Mouse (Mus musculus) neural tube, embryonic 15.5 days (tissue): ENCODE results near the gene Wdr90. TPM values are rescaled to one million over a fixed set of nuclear protein-coding genes. Genes with fewer than 3 reads are reported as not detected.

Experiments used
- ATAC-seq: fragments of 200-750 bp; cut with Nextera tagmentation; 2 replicates; pipeline ENCODE4 v1.8.0; 2017; ENCODE audit warnings: mild to moderate bottlenecking, moderate TSS enrichment, moderate library complexity; ENCODE audit not compliant: low FRiP score
- H3K27ac ChIP-seq: fragments of 300-500 bp; sonication (generic); replicated peaks from 2 replicates; pipeline ENCODE4 v1.5.1; 2015; ENCODE audit warnings: mild to moderate bottlenecking, inconsistent platforms
- H3K27me3 ChIP-seq: fragments of 300-500 bp; sonication (generic); replicated peaks from 2 replicates; pipeline ENCODE4 v1.6.1; 2015; ENCODE audit warnings: inconsistent platforms
- H3K36me3 ChIP-seq: fragments of 300-500 bp; sonication (generic); 2 replicates; pipeline ENCODE4 v1.6.1; 2015; ENCODE audit warnings: inconsistent platforms
- H3K4me1 ChIP-seq: fragments of 300-500 bp; sonication (generic); 2 replicates; pipeline ENCODE4 v1.6.1; 2015; ENCODE audit warnings: inconsistent platforms
- H3K4me2 ChIP-seq: fragments of 300-500 bp; sonication (generic); 2 replicates; pipeline ENCODE4 v1.6.1; 2015; ENCODE audit warnings: inconsistent platforms, mild to moderate bottlenecking, moderate library complexity
- H3K4me3 ChIP-seq: fragments of 300-500 bp; sonication (generic); replicated peaks from 2 replicates; pipeline ENCODE4 v1.5.1; 2015; ENCODE audit warnings: mild to moderate bottlenecking, inconsistent platforms
- H3K9ac ChIP-seq: fragments of 300-500 bp; sonication (generic); replicated peaks from 2 replicates; pipeline ENCODE4 v1.6.1; 2015; ENCODE audit warnings: mild to moderate bottlenecking, inconsistent platforms
- H3K9me3 ChIP-seq: fragments of 300-500 bp; sonication (generic); replicated peaks from 2 replicates; pipeline ENCODE4 v1.6.1; 2016; ENCODE audit warnings: inconsistent platforms
- WGBS: fragments of 180-500 bp; shearing (Covaris S2); methylation state at CpG from one replicate; pipeline ENCODE4 v1.1.7; 2015; ENCODE audit warnings: mixed read lengths; 5-methylcytosine and 5-hydroxymethylcytosine counted together
- polyA plus RNA-seq: library from polyadenylated mRNA; unstranded; fragments of >200 nt; fragmentation: Nextera tagmentation; extraction: Ambion mirVana; gene quantifications from 2 replicates; pipeline ENCODE4 v1.2.1, GENCODE M21; 2015

Wdr90 gene
- polyA plus RNA-seq, 1 experiment from 2014 or later = 15.5 TPM

DNA sequence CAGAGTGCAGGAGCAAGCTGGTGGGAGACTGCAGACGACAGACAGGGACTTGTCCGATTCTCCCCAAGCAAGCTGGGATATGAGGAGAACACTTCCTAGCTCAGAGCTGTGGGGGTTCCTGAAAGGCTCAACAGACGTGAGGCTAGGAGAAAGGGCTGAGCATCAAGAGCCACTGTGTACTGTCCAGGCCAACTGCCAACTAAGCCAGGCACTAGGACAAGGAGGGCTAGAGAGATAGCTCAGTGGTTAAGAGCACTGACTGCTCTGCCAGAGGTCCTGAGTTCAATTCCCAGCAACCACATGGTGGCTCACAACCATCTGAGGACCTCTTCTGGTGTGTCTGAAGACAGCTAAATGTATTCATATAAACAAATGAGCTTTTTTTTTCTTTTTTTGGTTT is 18.8 kb downstream of the Wdr90 start:
- H3K4me2 ChIP-seq = no peak overlapping the region
- no peak for ATAC-seq
- H3K36me3 ChIP-seq = peaks cover 44% of the 10 kb centered on the region
- no peak overlapping the region for H3K4me3 ChIP-seq
- no peaks in the 10 kb centered on the region for H3K27me3 ChIP-seq
- H3K9me3 ChIP-seq = no peaks in the 10 kb centered on the region
- no peak overlapping the region for H3K9ac ChIP-seq
- H3K4me1 ChIP-seq = peaks cover 35% of the 10 kb centered on the region
- 74% methylated on average over 3 of the region's 3 CpGs for WGBS
- no peak overlapping the region for H3K27ac ChIP-seq

DNA sequence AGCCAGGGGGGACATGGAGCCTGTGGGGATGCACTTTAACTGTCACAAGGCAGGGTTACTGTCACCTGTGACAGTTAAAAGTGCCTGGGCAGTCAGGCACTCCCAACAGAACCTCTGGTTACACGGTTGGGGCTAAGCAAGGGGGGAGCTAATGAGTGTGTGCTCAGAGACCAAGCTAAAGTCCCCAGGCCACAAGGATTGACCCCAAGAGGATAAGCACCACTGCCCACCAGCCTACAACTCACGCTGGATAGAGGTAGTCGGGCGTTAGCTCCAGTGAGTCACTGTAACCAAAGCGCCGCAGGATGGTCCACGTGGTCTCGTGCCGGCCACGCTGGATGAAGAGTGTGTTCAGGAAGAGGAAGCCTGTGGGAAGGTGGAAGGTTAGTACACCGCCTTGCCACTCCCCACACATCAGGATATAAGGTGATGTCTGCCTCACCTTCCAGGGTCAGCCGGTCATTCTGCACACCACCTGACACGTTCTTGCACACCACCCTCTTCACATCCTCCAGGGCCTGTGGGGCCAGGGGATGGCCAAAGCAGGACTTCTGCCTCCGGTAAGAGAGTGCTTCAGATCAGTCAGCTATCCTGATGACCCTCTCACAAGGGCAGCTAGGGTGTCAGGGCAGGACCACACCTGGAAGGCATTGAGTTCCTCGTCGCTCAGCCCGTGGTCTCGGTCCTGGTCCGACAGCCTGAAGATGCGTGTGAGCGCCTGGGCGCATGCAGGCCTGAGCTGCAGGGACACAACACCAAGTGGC is 20.0 kb downstream of the Wdr90 start, which contains the start of gene Gm20683:
Gm20683 (minus strand) TSS at position 647 of the 764 bp plus-strand sequence.
- no peak within 1 kb of the TSS for H3K4me2 ChIP-seq
- no peak within 1 kb of the TSS for H3K4me3 ChIP-seq
- H3K36me3 ChIP-seq = peaks cover 44% of the 10 kb centered on the region
- no peak within 1 kb of the TSS for H3K9ac ChIP-seq
- WGBS = 96% methylated on average over 22 of the region's 22 CpGs
- H3K27ac ChIP-seq = no peak within 1 kb of the TSS
- H3K27me3 ChIP-seq = no peaks in the 10 kb centered on the region
- ATAC-seq = no peak
- H3K4me1 ChIP-seq = peaks cover 47% of the 10 kb centered on the region
- H3K9me3 ChIP-seq = no peaks in the 10 kb centered on the region

DNA sequence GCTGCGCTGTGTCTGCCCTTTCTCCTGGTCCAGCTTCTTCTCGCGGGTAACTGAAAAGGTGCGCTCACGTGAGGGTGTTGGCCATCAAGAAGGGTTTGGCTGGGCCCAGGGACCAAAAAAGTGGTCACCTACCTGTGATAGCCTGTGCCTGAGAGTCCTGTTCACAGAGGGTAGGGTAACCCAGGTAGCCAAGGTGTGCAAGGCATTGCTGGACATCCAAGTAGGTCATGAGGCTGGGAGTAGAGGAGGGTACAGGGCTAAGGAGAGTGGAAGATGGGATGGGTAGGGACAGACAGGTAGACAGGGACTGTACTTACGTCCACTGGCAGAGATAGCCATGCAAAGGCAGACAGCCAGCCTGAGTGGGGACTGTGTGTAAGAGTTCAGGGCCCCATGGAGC is 20.8 kb downstream of the Wdr90 start:
- no peak for ATAC-seq
- H3K36me3 ChIP-seq = peaks cover 48% of the 10 kb centered on the region
- no peaks in the 10 kb centered on the region for H3K9me3 ChIP-seq
- no peak overlapping the region for H3K4me2 ChIP-seq
- H3K4me1 ChIP-seq = peaks cover 55% of the 10 kb centered on the region
- no peak overlapping the region for H3K27ac ChIP-seq
- no peak overlapping the region for H3K4me3 ChIP-seq
- no peak overlapping the region for H3K9ac ChIP-seq
- WGBS = 95% methylated on average over 6 of the region's 6 CpGs
- H3K27me3 ChIP-seq = no peaks in the 10 kb centered on the region

DNA sequence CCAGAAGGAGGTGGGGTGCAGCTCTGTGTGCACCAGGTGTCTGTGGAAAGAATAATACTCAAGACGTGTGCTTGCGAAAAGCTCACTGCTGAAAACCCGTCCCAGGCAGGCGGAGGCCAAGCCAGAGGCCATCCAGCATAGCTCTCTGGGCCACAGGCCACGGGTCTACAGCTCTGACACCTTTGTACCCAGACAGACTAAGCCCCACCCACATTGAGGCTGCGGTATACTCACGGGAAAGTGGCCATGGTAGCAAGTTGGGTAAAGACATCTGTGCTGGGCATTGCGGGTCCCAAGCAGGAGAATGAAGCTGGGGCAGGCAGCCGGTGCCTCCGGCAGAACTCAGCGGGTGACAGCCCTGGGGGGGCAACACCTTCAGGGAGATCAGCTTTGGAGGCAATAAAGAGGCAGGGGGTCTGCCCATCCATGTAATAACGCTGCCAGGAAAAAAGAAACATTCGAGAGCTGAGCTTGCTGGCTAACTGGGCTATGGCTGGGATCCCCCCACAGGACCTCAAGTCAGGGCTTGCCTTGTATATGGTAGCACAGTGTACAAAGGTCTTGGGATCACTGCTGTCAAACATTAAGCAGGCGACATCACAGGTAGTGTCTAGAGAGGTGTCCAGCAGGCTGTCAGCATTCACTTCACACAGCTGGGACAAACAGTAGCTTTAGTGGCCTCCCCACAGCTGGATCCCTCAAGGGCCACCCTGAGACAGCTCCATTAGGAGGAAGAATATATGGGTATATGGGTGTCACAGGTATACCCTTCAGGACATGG is 21.7 kb downstream of the Wdr90 start:
- Histone ChIP-seq H3K4me3 (no peak overlapping the region), H3K9ac (no peak overlapping the region), H3K4me1 (peaks cover 58% of the 10 kb centered on the region), H3K27ac (no peak overlapping the region), H3K27me3 (no peaks in the 10 kb centered on the region), H3K36me3 (peaks cover 53% of the 10 kb centered on the region), H3K4me2 (no peak overlapping the region), H3K9me3 (no peaks in the 10 kb centered on the region)
- ATAC-seq = no peak
- WGBS = 82% methylated on average over 14 of the region's 14 CpGs

DNA sequence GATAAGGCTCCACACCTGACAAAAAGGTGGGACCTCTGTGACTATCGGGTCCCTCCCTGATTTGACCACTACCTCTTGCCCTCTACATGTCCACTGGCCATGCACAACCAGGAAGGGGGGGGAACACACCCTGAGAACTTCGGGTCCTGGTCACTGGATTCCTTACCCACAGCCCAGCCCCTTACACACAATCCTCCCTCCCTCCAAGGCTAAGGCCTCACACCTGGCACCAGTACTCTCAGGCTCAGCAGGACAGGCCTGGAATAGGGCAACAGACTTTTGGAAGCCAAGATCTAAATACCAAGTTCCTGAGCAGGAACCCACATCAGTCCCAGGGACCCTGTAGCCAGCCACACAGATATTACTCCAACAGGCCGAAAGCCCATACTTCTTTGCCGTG is 22.4 kb downstream of the Wdr90 start:
- no peak overlapping the region for H3K9ac ChIP-seq
- no peak overlapping the region for H3K4me2 ChIP-seq
- H3K4me1 ChIP-seq = peaks cover 63% of the 10 kb centered on the region
- ATAC-seq = no peak
- no peak overlapping the region for H3K27ac ChIP-seq
- H3K4me3 ChIP-seq = no peak overlapping the region
- WGBS = 90% methylated on average over 4 of the region's 4 CpGs
- H3K9me3 ChIP-seq = no peaks in the 10 kb centered on the region
- H3K27me3 ChIP-seq = no peaks in the 10 kb centered on the region
- H3K36me3 ChIP-seq = peaks cover 53% of the 10 kb centered on the region

DNA sequence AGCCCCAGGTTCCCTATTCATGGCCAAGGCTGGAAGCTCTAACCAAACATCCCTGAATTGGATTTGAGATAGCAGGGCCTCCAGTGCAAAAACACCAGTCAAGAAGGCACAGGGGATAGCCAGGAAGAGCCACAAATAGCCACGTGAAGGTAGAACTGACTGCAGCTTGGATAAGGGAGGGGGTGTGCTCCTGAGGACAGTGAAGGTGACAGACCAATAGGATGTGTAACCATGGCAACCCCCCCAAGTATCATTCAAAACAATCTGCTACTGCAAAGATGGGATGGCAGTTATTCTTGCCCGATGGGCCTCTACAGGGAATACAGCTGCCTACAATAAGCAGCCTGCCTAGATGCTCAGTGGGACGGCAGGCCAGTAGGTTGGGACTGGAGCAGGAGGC is 23.8 kb downstream of the Wdr90 start:
- peaks cover 58% of the 10 kb centered on the region for H3K4me1 ChIP-seq
- H3K36me3 ChIP-seq = peaks cover 50% of the 10 kb centered on the region
- H3K4me3 ChIP-seq = peak overlapping the region; percentile 58
- peak overlapping the region; percentile 98 for H3K4me2 ChIP-seq
- no peaks in the 10 kb centered on the region for H3K27me3 ChIP-seq
- WGBS = 17% methylated on average over 3 of the region's 3 CpGs
- H3K9ac ChIP-seq = peak overlapping the region; percentile 92
- H3K27ac ChIP-seq = peak overlapping the region; percentile 88
- no peaks in the 10 kb centered on the region for H3K9me3 ChIP-seq
- ATAC-seq = no peak

DNA sequence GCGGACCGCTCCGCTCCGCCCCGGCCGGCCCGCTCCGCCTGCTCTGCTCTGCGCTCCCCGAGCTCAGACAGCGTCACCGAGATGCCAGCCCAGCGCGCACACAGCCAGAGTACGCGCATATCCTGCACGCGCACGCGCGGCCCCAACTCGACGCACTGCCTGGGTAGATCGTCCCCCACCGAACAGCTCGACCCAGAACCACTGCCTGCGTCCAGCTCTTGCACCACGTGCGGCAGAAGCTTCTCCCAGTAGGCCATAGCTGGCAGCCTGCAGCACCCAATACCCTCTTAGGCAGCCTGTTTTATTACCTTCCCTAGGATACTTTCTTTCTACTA is 24.3 kb downstream of the Wdr90 start, which contains the start of gene Rhbdl1:
Rhbdl1 (minus strand) TSS at position 220 of the 335 bp plus-strand sequence.
- H3K27ac ChIP-seq = peak within 1 kb of the TSS; percentile 88
- peak within 1 kb of the TSS; percentile 58 for H3K4me3 ChIP-seq
- peak within 1 kb of the TSS; percentile 98 for H3K4me2 ChIP-seq
- H3K36me3 ChIP-seq = peaks cover 46% of the 10 kb centered on the region
- no peaks in the 10 kb centered on the region for H3K9me3 ChIP-seq
- under 1% methylated on average over 29 of the region's 29 CpGs for WGBS
- H3K4me1 ChIP-seq = peaks cover 60% of the 10 kb centered on the region
- peak within 1 kb of the TSS; percentile 92 for H3K9ac ChIP-seq
- ATAC-seq = peak; percentile 48
- H3K27me3 ChIP-seq = no peaks in the 10 kb centered on the region

DNA sequence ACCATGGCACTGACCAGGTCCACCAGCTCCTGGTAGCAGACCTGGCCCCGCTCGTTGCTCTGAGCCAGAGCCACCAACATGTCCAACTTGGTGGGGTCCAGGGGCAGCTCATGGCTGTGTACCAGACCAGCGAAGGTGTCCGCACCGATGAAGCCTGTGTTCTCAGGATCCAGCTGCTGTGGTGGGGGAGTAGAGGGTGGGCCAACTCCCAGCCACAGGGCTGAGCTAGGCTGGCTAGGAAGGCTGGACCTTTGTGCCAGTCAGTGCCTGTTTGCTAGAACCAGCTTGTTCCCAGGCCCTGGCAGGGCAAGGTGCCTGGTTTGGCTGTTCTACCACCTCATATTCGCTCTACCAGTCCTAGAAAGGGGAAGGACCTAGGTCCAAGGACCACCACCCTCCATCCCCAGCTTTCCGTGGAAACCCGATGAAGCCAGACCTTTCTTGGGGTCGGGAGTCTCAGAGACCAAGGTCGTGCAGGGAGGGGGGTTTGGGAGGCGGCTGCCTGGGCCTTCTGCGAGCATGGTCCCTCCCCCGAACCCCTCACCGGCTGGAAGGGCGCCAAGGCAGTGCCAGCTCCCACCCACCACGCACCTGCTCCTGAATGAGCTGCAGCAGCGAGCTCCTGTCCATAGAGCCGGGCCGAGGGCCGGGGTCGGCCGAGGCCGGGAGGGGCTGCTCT is 24.8 kb downstream of the Wdr90 start:
- no peaks in the 10 kb centered on the region for H3K9me3 ChIP-seq
- H3K9ac ChIP-seq = peak overlapping the region; percentile 92
- peaks cover 65% of the 10 kb centered on the region for H3K4me1 ChIP-seq
- no peak for ATAC-seq
- no peaks in the 10 kb centered on the region for H3K27me3 ChIP-seq
- peak overlapping the region; percentile 88 for H3K27ac ChIP-seq
- peak overlapping the region; percentile 98 for H3K4me2 ChIP-seq
- peaks cover 44% of the 10 kb centered on the region for H3K36me3 ChIP-seq
- WGBS = 19% methylated on average over 23 of the region's 23 CpGs
- H3K4me3 ChIP-seq = peak overlapping the region; percentile 58

DNA sequence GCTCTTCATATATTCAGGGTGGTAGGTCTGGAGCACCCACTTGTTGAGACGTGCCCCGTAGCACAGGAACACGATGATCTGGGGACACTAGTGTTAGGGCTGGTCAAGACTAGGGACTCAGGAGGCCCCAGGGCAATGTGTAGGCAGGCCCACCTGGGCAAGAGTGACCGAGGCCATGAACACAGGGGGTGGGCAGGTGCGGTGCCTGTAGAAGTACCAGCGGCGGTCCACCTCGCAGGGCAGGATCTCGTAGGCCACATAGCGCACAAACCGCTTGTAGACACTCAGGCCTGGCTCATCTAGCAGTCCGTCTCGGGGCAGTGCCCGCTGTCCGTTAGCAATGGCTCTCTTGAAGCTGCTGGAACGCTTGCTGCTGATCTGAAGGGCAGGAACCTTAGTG is 25.5 kb downstream of the Wdr90 start:
- Histone ChIP-seq H3K9ac (peak overlapping the region; percentile 92), H3K27me3 (no peaks in the 10 kb centered on the region), H3K36me3 (peaks cover 44% of the 10 kb centered on the region), H3K27ac (no peak overlapping the region), H3K4me3 (peak overlapping the region; percentile 58; the same call in 1 of the 2 replicates), H3K9me3 (no peaks in the 10 kb centered on the region), H3K4me1 (peaks cover 73% of the 10 kb centered on the region), H3K4me2 (peak overlapping the region; percentile 98)
- ATAC-seq = no peak
- WGBS = 94% methylated on average over 16 of the region's 16 CpGs

DNA sequence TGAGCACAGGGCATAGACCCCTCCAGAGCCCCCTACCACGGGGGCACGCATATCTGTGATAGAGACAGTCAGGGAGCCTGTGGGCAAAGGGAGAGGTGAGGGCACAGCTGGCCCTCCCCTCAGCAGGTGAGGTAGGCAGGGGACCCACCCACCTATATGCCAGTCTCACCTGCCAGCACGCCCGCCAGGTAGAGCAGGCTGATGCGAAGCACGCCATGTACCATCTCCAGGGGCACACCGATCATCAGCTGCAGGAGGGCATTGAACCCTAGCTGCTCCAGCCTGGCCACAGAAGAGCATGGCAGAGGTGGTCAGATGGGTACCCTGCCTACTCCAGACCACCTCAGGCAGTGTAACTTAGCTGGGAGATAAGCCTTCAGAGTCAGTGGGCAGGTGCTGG is 26.0 kb downstream of the Wdr90 start:
- Histone ChIP-seq H3K4me3 (peak overlapping the region; percentile 58; the same call in 1 of the 2 replicates), H3K9ac (peak overlapping the region; percentile 92; the same call in 1 of the 2 replicates), H3K27me3 (no peaks in the 10 kb centered on the region), H3K4me1 (peaks cover 76% of the 10 kb centered on the region), H3K4me2 (peak overlapping the region; percentile 98), H3K9me3 (no peaks in the 10 kb centered on the region), H3K27ac (0 out of 2 replicates have a peak overlapping the region, but pooled peaks have one; percentile 13), H3K36me3 (peaks cover 44% of the 10 kb centered on the region)
- 94% methylated on average over 7 of the region's 7 CpGs for WGBS
- no peak for ATAC-seq

DNA sequence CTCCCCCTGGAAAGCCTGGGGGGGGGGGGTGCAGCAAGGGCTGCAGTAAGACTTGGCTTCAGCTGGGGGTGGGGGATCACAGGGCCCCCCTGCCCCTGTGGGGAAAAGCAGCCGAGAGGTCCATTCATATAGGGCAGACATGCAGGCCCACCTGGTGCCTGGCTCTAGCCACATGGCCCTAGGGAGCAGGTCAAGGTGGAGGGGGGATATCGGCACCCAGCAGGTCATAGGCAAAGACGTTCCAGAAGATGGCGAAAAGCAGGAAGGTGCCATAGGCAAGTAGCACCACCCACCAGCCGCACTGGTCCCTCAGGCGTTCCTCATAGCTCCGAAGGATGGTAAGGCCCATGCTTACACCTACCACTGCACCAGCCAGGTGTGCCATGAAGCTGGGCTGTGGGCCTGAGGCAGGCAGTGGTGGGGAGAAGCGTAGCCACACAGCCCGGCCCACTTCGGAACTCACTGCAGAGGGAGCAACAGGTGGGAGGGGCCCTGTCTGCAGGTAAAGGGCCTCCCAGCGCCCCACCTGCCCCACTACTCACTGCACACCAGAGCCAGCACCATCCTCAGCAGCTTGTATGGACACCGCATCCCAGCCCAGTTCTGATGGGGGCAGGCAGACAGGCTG is 26.6 kb downstream of the Wdr90 start:
- 90% methylated on average over 12 of the region's 12 CpGs for WGBS
- Histone ChIP-seq H3K4me3 (peak overlapping the region; percentile 92), H3K36me3 (peaks cover 44% of the 10 kb centered on the region), H3K4me1 (peaks cover 82% of the 10 kb centered on the region), H3K9ac (peak overlapping the region; percentile 92), H3K27me3 (no peaks in the 10 kb centered on the region), H3K9me3 (no peaks in the 10 kb centered on the region), H3K4me2 (peak overlapping the region; percentile 98), H3K27ac (peak overlapping the region; percentile 99)
- ATAC-seq = no peak
